Mouse (Mus musculus) layer of hippocampus, postnatal 25 days (tissue): ENCODE data around the gene Amph. TPM values are rescaled to one million over a fixed set of nuclear protein-coding genes. Genes with fewer than 3 reads are reported as not detected.
"Not testable (repeated sequence)": the region's sequence is repeated elsewhere in the genome, so short reads cannot be mapped to it uniquely, and the experiment has no call there.

Experiments used
- DNase-seq, 2 experiments: peaks; one replicate each; pipeline ENCODE4 v3.0.0; 2022; ENCODE audit warnings: mixed read lengths in 2 of 2, low spot score in 1 of 2; ENCODE audit errors: extremely low spot score in 1 of 2
- total RNA-seq, 2 experiments: library from RNA; stranded (reverse); gene quantifications; 2 replicates each; pipeline ENCODE4 v1.2.3; 2021

Amph gene
- total RNA-seq, 2 experiments from 2014 or later, result 232 to 251 TPM

- DNase-seq, result no peak
Observed at GRCm38 (mm10) chr13:19025091-19025688, 77.2 kb downstream of the Amph start.

GRCm38 (mm10) chr13:19025906-19026305, 77.9 kb downstream of the Amph start:
- DNase-seq, result no peak

DNA sequence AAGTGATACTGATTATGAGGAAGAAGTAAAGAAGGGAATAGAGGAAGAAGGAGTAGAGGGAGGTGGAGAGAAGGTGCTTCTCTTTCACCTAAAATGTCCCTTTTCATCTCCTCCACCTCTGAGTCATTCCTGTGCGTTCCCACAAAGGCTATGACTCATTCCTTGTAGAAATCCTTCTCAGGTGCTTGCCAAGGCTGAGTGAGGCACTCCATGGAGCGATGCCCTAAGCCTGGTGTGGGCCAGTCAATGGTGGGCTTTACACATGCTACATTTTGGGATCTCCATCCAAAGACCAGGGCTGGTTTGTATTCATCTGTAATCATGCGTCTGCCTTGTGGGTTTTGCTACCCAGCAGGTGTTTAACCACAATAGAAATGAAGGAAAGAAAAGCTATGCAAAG, 78.9 kb downstream of the Amph start:
- DNase-seq, result no peak

GRCm38 (mm10) chr13:19027766-19028350, 79.9 kb downstream of the Amph start:
- DNase-seq, result no peak

- DNase-seq, result no peak
Observed at GRCm38 (mm10) chr13:19031916-19032688, 84.1 kb downstream of the Amph start.

- DNase-seq, result no peak
Observed at GRCm38 (mm10) chr13:19052090-19052489, 104.1 kb downstream of the Amph start.

DNA sequence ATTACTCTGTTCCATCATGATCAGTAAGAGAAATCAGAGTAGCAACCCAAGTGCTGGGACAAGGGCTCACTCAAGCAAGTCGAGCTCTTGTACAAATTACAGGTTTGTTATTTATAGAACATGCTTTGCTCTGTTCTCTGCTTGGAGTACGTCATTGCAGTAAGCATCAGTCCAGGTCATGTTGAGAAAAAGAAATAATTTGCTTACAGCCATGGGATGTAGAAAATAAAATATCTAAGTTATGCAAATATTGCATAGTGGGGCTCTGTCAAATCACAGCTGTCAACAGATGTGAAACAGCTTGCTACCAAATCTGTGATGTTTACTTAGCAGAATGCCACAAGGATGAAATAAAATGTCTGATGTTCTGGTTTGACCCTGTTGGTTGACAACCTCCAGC, 106.5 kb downstream of the Amph start:
- no peak for DNase-seq

GRCm38 (mm10) chr13:19072261-19072660, 124.3 kb downstream of the Amph start:
- no peak for DNase-seq

DNA sequence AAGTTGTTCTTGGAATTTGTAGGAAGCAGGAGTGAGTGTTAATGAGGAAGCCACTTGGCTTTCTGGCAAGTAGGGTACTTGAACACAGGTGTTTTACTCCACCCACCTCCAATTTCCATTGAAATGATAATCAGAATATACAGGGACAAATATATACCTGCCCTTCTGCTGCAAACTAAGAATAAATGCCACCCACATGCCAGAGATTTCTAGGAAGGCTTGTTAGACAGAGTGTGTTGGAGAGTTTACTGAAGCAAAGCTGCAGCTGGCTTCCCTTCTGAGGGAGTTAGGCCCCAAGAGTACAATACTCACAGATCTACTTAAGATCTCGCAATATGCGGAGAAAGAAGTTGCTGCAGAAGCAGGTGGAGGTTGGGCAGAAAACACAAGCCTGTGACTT, 129.4 kb downstream of the Amph start:
- DNase-seq, result no peak

DNA sequence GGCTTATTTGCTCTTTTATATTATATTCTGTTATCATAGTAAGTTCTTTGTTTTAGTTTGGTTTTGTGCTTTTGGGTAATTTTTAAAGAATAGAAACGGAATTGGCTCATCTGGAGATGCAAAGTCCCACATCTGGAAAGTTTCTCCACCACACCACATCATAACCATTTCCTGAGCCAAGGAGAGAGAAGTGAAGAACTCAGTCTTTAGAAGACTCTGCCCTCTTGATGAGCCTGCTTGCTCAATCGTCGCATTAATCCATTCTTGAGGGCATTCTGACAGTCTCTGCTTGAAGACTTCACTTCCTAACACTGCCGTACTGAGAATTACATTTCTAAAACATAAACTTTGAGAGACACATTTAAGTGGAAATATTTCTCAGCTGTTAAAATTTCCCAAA, 133.9 kb downstream of the Amph start:
- DNase-seq, result no peak

- DNase-seq, result no peak
Observed at GRCm38 (mm10) chr13:19094571-19094970, 146.6 kb downstream of the Amph start.

DNA sequence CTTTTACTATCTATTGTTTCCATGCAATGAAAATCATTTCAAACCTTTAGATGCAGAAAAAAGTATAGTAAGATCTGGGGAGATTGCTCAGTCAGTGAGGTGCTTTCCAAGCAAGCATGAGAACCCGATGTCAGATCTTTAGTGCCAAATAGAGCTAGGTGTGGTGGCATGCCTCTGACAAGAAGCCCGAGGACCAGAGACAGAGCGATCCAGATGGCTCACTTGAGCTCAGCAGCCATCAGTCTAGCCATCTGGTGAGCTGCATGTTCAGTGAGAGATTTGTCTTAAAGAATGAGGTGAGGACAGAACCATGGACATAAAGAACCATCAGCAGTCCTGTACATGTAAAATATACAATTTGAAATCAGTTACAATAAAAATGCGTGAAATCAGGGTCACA, 149.1 kb downstream of the Amph start:
- no peak for DNase-seq

GRCm38 (mm10) chr13:19101889-19102402, 153.9 kb downstream of the Amph start:
- peak; percentile 31 to 65 for DNase-seq

GRCm38 (mm10) chr13:19106418-19106817, 158.4 kb downstream of the Amph start:
- no peak for DNase-seq

DNA sequence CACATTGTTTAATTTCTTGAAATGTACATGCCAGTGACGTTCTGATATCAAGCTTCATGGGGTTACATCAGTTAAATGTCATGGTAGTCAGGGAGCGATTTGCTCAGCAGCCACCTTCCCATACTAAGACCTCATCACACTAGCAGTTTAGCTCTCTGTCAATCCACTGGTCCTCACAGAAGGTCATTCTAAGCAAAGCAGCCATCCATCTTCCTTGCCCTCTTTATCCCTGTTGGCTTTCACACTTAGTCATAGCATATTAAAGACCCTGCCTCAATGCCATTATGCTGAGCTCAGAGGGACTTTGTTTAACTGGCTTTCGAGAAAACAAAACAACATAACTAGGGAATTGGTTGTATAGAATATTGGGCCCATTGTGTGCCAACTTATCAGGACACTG, 161.3 kb downstream of the Amph start:
- DNase-seq, result no peak

DNA sequence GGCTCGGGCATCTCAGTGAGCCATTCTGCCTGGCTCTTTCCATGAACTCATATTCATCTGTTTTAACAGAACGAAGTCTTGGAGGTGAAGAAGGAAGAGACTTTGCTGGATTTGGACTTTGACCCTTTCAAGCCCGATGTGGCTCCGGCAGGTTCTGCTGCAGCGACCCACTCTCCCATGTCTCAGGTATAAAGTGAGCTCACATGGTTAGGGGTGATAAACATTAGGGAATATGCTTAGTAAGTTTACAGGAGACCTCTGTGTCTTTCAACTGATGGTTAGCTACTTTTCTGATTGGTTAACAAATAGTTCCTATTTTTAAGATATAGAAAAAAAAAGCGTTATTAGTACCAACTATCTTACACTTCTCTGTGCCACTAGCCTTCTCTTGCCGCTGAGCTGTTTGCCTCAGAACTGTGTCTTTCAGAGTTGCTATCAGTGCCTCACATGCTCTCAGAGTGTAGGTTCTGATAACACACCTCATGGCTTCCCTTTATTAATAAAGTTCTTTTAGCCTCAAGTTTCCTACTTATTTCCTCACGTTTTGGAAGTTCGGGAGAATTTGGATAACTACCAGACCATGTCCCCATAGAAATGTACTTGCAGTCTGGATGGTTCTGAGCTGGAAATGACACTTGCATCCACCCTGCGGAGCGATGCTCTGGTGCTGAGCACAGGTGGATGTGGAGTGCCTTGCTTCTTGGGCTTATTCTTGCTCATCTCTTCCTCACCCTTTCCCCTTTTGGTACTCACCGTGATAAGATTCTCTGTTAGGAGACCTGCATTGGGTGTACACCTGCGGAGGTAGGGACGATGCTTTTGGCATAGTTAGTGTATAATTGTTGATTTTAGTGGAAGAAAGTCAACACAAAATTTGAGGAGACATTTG, 165.3 kb downstream of the Amph start:
- no peak for DNase-seq

- DNase-seq, result not testable (repeated sequence)
Observed at GRCm38 (mm10) chr13:19114761-19115160, 166.8 kb downstream of the Amph start.

DNA sequence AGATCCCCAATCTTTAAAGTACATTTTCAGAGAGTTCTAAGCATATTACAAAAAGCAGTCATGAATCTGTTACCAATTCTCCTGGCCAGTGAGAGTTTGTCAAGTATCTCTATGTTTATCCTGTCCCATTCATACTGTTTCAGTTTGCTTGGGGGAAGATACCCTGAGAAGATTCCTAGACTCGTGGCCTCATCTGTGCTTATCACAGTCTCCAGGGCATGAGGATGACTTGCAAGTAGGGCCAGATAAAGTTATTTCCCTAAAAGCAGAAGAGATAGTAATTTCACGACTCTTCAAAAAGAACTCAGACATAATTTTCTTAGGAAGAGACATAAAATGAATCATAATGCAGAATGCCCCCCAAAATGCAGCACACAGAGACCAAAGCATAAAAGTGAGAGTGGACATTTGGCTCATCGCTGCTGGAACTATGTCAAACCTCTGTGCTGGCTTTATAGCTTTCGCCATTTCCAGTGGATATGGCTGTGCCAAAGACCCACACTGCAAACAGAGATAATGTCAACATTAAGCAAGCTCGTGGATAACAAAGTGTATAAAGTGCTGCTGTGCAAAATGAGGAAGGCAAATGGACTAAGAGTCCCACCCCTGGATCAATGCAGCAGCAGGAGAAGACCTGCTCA, 179.0 kb downstream of the Amph start:
- no peak for DNase-seq

DNA sequence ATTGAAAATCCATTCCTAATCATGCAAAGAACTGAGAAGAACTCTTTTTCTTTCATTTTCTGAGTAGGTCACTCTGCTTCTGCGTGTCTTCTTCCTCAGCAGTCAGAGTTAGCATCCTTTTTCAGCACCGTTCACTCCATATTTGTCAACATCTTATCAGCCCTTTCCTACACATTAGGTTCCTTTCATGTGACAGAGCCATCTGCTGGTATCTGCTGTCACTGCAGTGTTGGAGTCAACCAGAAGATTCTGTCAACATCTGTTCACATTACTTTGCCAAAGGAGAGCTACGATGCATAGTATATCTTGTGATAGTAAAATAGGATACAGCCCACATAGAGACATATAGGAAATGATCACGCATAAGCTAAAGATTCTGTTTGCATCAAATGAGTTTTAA, 185.8 kb downstream of the Amph start:
- peak in 1 of 2 experiments; percentile 64 for DNase-seq

DNA sequence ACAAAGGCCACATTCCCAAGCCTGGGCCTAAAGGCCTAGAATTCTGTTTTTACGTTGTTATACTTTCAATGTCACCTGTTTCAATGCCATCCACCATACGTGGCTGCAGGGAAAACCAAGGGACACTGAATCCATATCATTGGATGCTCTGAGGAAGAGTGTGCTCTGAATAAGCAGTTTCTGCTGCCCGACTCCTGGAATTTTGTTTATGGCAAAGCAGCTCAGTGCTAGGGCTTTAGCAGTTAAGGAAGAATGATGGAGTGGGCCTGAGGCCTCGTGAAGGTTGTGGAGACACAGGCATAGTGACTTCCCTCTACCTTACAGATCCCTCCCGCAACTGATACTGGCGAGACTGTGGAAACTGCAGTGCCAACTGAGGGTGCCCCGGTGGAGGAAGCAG, 189.2 kb downstream of the Amph start:
- DNase-seq, result no peak
